Mouse (Mus musculus): ENCODE measurements around the gene Peak1.

The Peak1 gene

DNA sequence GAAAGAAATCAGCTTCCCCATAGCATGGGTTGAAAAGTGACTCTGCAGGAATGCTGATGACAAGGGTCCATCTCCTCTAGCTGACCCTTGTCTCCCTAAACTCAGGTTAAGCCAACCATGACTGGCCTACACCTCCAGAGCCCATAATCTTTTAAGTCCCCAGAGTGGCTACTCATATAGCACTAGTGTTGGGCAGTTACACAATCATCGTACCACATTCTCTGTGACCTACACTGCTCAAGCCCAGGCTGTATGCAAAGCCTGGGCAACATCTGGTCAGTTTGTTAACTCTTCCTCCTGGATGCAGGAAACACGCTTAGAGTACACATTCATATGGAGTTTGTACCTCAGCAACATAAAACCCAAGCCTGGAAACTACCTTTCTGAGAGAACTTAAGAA, 217.7 kb downstream of the Peak1 start:
- DNase-seq (ENCODE audit: low spot score), result no peak

DNA sequence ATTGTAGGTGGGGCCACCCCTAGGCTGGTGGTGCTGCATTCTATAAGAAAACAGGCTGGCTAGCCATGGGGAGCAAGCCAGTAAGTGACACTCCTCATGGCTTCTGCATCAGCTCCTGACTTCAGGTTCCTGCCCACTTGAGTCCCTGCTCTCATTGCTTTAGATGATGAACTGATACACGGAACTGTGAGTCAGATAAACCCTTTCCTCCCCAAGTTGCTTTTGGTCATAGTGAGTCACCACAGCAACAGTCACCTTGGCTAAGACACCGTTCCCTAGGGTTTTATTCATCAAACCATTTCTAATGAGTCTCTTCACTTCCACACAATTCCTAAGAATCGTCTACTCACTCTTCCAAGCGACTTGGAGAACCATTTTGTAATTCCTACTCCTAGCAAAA, 220.9 kb downstream of the Peak1 start:
- DNase-seq (ENCODE audit: low spot score), result no peak

DNA sequence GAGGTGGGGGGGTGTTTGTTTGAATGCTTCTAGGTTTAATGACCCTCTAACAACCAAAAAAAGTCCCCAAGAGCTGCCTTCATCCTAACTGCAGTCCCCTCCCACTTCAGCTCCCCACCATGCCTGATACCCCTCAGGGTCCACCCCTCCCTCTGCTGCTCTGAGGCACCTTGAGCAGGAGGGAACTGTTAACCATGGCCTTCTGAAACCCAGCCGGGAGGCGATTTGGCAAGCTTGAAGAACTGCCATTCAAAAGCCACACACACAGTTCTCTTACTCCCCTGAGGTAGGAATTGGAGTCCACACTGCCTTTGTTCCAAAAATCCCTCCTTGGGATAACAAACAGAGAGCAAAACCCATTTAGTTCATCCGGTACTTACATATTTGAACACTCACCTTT, 222.7 kb downstream of the Peak1 start:
- no peak for DNase-seq (ENCODE audit: low spot score)

DNA sequence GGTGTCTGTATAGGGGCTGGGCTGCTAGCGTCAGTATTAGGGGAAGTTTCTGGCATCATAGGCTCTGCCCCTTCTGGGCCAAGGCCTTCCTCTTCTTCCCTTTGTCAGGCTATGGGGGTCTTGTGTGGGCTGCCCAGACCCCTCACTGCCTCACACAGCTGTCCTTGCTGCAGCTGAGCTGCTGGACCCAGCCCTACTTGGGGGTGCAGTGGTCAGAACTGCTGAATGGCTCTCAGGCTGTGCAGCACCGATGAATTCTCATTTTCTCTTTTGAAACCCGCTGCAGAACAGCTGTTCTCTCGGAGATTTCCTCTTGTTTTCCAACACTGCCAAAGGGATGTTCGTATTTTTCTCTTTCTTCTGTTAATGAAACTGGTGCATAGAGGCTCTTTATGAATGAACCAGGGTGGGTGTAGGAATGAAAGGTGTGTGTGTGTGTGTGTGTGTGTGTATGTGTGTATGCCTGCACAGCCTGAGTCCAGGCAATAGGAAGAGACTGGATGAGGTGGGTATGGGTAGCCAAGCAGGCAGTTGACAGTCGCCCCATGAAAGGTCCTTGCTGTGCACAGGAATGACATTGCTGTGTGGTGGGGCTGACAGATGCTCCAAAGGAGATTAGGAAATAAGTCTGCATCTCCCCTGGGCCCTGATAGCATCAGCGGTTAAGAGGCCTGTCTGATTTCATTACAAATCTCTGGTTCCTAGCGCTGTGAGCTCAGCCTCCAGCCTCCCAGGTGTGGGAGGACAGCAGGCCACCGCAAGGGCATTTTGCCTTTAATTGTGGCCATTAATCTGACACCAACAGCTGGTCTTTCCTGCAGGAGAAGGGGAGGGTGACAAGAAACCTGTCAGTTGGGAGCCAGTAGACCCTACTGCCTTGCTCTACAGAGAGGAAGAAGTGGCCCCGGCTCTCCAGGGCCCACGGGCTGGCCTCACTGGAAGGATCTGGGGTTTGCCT, 226.1 kb downstream of the Peak1 start:
- DNase-seq (ENCODE audit: low spot score), result no peak

DNA sequence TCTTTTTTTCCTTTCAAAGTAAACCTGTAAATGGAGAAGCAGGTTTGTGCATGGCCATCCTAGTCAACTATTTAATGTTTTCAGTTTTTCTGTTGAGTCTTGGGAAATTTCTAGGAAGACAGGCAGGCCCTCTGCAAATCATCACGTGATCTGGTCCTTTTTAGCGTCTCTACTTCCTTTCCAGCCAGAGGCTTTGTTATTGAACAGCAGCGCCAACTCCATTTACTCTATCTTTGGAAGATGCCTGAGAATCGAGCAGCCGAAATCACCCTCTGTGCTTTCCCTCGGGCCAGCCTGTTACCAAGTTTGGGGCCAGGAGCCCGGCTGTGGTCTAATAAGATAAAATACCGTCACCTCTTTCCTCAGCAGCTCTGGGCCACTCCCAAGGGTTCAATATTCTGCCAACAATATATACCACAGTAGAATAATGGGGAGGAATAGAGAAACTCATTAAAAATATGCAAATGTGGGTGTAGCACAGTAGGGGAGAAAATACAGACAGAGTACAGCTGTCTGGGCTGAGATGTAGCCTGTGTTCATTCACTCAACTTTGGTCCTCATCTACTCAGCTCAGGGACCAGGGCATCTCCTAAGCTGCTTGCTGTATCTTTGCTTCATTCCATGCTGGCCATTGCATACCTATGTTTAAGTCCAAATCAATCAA, 237.6 kb downstream of the Peak1 start:
- DNase-seq (ENCODE audit: low spot score), result no peak

DNA sequence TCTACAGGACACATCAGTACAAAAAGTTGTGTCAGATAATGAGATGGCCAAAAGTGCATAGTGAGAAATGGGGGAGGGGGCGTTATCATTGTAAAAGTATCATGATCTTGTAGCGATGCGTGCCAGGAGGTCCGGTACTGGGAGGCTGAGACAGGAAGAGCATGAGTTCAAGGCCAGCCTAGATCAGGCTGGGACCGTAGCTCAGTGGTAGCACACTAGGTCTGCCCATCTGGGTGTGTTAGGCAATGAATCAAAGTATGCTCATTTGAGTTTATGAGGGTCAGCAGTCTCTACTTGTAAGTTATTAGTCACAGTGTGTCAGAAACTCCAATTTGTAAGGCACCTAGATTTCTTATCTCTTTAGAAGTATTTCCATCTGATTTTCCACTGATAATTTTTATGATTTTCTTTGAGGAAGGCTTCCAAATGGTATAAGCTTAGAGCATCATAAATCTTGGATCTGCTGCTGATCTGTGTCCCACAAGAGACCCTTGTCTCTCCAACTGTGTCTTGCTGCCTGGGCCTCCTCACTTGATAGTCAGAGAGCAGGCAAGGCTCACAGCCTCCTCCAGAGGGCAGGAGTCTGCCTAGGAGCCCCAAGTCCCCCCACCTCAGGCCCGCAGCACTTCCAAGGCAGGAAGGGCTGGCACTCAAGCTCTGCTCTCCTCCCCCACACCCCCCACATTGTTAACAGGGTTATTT, 238.3 kb downstream of the Peak1 start:
- no peak for DNase-seq (ENCODE audit: low spot score)

DNA sequence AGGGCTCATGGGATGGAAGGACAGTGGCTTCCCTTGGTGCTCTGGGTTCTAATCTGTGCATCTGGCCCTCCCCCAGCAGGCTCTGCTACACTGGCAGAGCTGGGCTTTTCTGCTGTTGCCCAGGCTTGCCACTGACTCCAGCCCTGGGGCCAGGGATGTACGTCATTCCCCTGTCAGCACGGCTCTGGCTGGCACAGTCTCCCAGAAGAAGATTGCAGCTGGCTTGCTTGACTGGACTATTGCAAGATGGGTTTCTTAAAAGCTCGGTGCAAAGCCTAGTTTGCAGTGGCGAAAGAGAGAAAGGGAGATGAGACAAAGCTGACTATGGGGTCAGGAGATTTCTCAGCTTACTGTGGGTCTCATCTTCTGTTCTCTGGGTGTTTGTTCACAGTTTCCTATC, 240.5 kb downstream of the Peak1 start:
- peak; percentile 87 for DNase-seq (ENCODE audit: low spot score)

DNA sequence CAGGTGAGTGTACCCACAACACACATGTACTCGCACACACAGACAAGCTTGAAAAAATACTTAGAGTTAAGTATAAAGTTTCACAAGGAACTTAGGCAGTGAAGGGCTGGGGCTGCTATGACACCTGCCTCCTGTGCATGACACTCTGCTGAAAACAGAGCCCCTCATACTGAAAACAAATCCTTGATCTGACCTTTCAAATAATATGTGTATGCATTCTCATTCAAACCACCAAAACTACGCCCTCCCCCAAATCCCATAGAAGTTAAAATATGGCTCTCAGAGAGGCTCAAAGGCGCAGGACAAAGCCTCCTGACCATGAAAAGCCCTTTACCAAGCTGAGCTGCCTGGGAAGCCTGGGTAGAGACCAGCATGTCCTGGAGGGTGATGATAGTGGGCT, 242.6 kb downstream of the Peak1 start:
- no peak for DNase-seq (ENCODE audit: low spot score)

DNA sequence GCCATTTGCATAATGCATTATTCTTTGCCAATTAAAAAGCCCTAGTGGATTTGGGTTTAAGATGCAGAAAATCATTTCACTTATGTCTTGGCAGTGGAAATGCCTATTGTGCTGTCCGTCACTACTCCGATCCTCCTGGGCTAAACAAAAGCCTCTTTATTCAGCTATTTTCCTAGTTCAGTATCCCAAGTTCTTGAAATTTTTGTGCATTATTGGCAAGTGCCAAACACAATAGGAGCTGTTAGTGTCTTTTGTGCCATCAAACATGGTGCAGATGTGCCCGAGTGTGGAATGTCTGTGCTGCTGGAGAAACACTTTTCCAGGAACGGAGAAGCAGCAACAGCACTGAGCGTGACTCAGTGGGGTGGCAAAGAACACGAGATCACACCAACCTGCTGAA, 250.2 kb downstream of the Peak1 start:
- DNase-seq (ENCODE audit: low spot score), result no peak

DNA sequence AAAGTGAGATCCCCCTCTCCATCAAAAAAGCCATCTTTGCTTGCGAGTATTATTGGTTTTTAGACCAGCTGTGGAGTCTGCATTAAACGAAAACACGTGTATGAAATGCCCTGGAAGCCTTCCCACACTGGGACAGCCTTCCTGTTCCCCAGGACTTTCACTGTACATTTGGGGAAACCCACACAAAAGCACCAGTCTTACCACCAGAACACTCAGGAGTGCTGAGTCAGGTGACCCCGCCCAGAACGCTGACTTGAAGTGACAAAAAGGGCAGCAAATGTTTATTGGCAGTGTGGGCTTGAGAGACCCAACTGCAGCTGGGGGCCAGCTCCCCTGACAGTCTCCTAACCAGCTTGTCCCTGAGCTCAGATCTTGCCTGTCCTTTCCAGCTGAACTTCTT, 251.7 kb downstream of the Peak1 start:
- peak; percentile 12 for DNase-seq (ENCODE audit: low spot score)

DNA sequence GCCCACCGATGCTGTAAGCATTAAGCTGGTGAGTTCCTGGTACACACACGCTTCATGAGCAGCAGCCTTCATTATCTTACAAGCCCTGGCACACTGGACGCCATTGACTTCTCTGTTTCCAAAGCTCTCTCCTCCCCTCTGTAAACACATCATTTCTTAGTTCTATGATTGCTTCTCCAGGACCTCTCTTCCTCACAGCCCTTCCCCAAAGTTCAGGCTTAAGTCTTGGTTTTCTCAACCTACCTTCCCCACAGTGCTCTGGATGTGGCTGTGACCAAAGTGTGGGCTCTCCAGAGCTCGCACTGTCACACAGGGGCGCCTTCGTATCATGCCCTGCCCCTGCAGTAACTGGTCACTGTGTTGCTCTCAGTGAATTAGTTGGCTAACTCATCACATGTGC, 252.5 kb downstream of the Peak1 start, which contains the start of gene Tspan3:
Gene Tspan3, minus strand, starts transcription at position 101 of the 400 bp plus-strand sequence.
- DNase-seq (ENCODE audit: low spot score), result no peak

DNA sequence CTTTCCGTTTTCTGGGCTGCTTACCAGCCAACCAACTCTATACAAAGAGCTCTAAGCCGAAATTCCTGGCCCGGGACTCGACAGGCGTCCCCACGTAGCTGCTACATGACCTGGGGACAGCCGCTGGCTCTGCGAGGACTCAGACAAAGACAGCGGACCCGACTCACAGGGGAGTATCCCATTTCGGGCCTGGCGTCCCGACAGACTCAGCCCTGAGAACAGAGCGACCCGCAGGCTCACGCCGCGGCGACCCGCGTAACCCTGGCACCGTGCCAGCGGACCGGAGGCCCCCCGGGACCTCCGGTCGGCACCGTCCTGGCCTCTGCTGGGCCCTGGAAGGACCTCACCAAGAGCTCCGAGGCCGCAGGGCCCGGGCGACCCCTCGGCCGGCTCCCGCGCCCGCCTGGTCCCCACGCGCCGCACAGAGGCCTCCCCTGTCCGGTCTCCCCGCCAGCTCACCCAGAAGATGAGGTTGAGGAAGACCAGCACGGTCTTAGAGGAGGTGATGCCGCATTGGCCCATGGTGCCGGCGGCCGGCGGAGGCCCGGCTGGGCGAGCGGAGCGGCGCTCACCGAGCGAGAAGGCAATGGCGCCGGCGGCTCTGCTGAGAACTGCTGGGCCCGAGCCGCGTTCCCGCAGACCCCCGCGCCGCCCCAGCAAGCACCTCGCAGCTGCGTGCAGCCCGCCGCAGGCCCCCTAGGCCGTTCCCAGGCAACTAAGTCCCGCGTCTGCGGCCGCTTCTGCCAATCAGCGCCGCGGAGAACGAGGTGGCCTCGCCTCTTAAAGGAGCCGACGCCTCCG, 257.3 kb downstream of the Peak1 start:
- peak; percentile 76 for DNase-seq (ENCODE audit: low spot score)

DNA sequence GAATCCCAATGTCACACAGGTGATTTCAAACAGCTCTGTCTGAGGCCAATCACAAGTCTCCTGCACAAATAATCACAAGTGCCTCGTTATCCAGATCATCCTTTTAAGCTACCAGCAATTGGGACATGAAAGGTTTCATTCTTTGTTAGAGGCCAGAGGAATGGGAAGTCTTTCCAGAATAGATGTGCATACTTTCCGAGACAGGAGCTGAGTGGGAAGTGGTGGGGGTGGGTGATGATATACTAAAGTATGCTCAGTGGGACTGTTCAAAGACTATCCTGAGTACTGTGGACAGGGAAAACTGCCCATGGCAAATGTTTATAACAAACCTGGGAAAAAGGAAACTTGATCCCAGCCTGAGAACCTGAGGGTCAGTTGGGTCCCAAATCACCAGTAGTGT, 258.4 kb downstream of the Peak1 start:
- peak; percentile 12 for DNase-seq (ENCODE audit: low spot score)

DNA sequence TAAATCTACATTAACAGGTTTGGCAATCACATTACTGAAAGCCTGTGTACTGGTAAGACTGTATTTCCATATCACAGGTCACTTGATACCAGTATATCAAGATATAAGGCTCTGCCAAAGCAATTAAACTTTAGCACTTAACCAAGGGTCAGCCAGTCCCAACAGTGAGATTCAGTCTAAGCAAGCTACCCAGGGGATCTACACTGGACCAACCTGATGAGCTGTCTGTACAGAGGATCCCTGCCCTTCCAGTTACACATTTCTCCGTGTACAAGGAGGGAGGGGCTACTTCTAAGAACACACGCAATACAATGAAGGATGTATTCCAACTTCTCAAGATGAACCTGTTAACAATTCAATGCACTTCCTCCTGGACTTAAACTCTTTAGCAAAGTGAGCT, 259.8 kb downstream of the Peak1 start:
- DNase-seq (ENCODE audit: low spot score), result no peak

DNA sequence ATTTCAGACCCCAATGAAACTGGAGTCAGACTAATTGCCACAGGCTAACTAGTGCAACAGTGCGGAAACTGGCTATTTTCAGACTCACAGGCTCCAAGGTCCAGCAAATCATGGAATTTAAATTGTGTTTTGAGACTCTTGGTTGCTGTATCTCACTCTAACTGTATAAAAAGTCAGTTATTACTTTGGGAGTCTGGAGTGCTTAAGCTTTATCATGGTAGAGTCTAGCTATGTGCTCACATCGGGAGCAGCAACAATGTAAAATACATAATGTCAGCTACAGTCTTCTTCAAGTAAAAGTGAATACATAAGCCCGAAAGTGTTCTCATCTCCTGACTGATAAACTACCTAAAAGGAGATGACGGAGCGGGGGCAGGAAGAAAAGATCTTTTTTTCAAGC, 263.3 kb downstream of the Peak1 start:
- DNase-seq (ENCODE audit: low spot score), result no peak

DNA sequence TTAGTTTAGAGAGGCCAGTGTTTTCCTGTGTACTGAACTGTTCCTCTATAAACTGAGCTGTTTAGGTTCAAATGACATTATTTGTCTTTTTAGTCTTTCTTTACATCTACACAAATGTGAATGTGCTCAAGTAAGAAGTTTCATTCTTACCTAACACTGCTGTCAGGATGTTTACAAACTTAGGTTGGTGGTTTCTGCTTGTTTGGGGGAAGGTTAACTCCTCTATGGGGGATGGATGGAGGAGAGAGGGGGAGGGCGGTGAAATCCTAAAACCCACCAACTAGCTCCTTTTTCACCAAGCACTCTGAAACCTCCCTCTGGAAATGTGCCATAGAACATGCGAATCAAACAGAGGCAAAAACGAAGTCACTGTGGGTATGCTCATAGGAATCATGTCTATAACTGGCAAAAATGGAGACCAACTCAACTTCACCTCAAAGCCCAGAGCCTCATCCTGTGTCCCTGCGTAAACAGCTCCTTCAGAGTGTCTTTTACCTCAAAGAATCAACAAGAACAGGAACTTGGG, 265.3 kb downstream of the Peak1 start:
- DNase-seq (ENCODE audit: low spot score), result no peak

DNA sequence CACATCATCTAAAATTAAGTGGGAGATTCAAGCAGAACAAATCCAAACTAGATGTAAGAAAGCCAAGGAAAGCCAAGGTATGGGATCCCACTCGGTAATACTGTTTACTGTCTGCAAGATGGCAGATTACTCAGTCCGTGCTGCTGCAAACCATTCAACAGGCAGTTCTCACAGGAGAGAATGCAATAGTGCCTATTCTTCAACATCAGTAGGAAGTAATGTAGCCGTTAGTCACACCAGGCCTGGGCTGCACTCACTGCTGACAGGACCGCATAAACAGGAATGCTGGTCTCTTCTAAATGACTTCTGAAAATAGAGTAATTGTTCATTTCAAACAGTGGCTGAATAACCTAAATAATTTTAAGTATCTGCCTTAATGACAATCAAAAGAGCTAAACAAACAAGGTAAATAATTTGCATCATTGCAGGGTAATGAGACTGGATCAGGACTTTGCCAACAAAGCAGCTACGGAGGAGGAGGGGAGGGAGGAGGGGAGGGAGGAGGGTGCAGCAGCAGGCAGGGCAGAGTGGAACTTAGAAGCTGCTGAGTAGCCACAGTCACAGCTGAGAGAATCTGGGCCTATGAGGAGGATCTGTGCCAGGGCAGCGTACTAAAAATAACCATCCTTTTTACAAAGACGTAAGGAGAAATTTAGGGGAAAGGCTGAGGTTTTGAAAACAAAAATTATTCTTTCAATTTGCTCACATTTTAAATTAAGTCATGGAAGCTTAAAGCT, 266.0 kb downstream of the Peak1 start:
- DNase-seq (ENCODE audit: low spot score), result peak; percentile 93

Measured in adipocyte (in vitro differentiated cells).